Mouse (Mus musculus): ENCODE measurements around the gene Mga.

DNA sequence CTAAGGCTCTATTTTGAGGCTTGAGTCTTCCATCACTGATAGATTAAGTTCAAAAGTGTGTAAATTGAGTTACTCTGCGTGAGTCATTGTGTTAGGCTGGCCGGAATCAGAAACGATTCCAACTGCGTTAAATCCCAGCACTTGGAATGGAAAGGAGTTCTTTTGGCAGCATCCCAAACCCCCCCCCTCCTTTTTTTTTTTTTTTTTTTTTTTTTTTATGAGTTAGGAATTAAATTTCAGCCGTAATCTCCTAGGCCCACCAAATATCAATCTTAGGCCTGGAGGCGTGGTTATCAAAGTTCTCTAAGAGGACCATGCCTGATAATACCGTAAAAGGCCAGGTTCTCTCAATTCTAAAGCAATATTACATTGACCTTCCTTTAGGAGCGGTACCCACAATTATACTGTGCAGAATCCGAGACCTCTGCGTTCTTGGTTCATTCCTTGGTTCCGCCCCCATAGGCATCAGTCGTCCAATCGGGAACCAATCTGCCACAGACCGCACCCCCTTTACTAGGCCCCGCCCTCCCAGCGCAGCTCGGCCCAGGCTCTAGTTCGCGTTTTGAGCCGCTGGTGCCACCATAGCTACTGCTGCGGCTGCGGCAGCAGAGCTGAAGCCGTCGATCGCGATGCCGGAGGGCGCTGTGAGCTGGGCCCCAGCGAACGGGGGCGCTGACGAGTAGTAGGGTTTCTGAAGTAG lies 75.0 kb downstream of the Mga start:
- TF ChIP-seq CTCF (IDR thresholded peaks at IDR 0.05; ENCODE audit: insufficient read depth, low read length) (no peak), POLR2A (IDR thresholded peaks at IDR 0.05; ENCODE audit: borderline replicate concordance, extremely low read depth, low read depth, low read length) (peak; percentile 90; the same call in 1 of the 2 replicates)

Measured in lung, adult 2 months (tissue).